Comparison of ENCODE assay signal across 8 mouse cellular contexts in the genomic region with DNA sequence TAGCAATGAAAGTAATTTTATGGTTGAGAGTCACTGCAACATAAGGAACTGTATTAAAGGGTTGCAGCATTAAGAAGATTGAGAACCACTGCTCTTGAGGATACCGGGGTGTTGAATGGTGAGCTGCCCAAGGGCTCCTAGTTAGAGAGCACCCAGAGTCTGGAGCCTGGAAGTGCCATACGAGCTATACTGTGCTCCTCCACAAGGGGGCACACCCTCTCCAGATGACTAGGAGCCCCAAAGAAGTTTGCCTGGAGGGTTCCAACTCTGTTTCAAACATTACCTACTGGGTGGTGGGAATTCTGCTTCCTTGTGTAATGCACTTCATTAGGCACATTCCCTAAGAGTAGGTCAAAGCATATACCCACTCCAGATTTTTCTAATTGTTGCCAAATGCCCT.
DNase-seq lines count a peak whose midpoint lies in the region; ATAC-seq and TF ChIP-seq lines count a peak whose summit lies in the region.

No protein-coding gene starts in this region.

- no peak overlapping the region for H3K27ac ChIP-seq in heart, embryonic 10.5 days
- H3K27ac ChIP-seq in kidney, postnatal 0 days = no peak overlapping the region

- no peaks in the 10 kb centered on the region for H3K36me3 ChIP-seq in heart, embryonic 10.5 days
- H3K36me3 ChIP-seq in kidney, postnatal 0 days (ENCODE audit: insufficient read depth, low read length) = no peaks in the 10 kb centered on the region

- peak; percentile 34 to 77 for DNase-seq in heart, adult 18-20 months
- DNase-seq in heart, embryonic 10.5 days (ENCODE audit: low spot score) = no peak
- DNase-seq in A20 (ENCODE audit: low read depth, low spot score) = peak; percentile 45
- peak; percentile 41 for DNase-seq in adrenal gland, adult 8-10 months
- DNase-seq in embryo, embryonic 10 days (ENCODE audit: low spot score) = peak; percentile 71
- DNase-seq in kidney, postnatal 0 days (ENCODE audit: low spot score) = peak; percentile 61
- DNase-seq in lung, adult 2 months = peak; percentile 69
- DNase-seq in testis, postnatal 10 days (ENCODE audit: low spot score) = peak; percentile 73

- no peak overlapping the region for H3K4me3 ChIP-seq in heart, embryonic 10.5 days
- H3K4me3 ChIP-seq in kidney, postnatal 0 days (replicated peaks; ENCODE audit: low read depth, low read length) = no peak overlapping the region
- H3K4me3 ChIP-seq in lung, adult 2 months (replicated peaks; ENCODE audit: extremely low read depth, low read depth, low read length) = no peak overlapping the region

- TF ChIP-seq POLR2A in lung, adult 2 months (IDR thresholded peaks at IDR 0.05; ENCODE audit: borderline replicate concordance, extremely low read depth, low read depth, low read length) = no peak

- WGBS in heart, embryonic 10.5 days = 28% methylated on average over 2 of the region's 2 CpGs
- 24% methylated on average over 2 of the region's 2 CpGs for WGBS in kidney, postnatal 0 days
- 8% methylated on average over 2 of the region's 2 CpGs for WGBS in lung, adult 2 months

- peaks cover 70% of the 10 kb centered on the region for H3K27me3 ChIP-seq in heart, embryonic 10.5 days (ENCODE audit: insufficient read depth, poor library complexity, severe bottlenecking)
- no peaks in the 10 kb centered on the region for H3K27me3 ChIP-seq in kidney, postnatal 0 days (ENCODE audit: insufficient read depth, low read length)

- H3K4me1 ChIP-seq in heart, embryonic 10.5 days = peaks cover 6% of the 10 kb centered on the region; the same call in 1 of the 2 replicates
- H3K4me1 ChIP-seq in kidney, postnatal 0 days (replicated peaks; ENCODE audit: insufficient read depth, low read length) = no peaks in the 10 kb centered on the region
- H3K4me1 ChIP-seq in lung, adult 2 months (ENCODE audit: control insufficient read depth, insufficient read depth, low read length) = no peaks in the 10 kb centered on the region

- H3K9me3 ChIP-seq in heart, embryonic 10.5 days = no peaks in the 10 kb centered on the region
- no peaks in the 10 kb centered on the region for H3K9me3 ChIP-seq in kidney, postnatal 0 days (replicated peaks; ENCODE audit: low read length)

- no peak overlapping the region for H3K9ac ChIP-seq in kidney, postnatal 0 days (ENCODE audit: low read depth, low read length)

- ATAC-seq in kidney, postnatal 0 days (replicated peaks; ENCODE audit: low FRiP score, low read depth) = no peak

- peak; percentile 73 for TF ChIP-seq CTCF in kidney, postnatal 0 days (IDR thresholded peaks at IDR 0.05; ENCODE audit: low read depth)
- peak; percentile 78 for TF ChIP-seq CTCF in lung, adult 2 months (IDR thresholded peaks at IDR 0.05; ENCODE audit: insufficient read depth, low read length)

- H3K4me2 ChIP-seq in kidney, postnatal 0 days (ENCODE audit: low read length) = no peak overlapping the region
